Mouse (Mus musculus) right cerebral cortex, adult 2 months (tissue): ENCODE measurements around the gene Cpsf7.
A peak's percentile ranks its signal among the peaks of the same experiment; 100 is the strongest.
"Not testable (repeated sequence)": the region's sequence is repeated elsewhere in the genome, so short reads cannot be mapped to it uniquely, and the experiment has no call there.

Experiments
- DNase-seq, 2 experiments: peaks; one replicate each; pipeline ENCODE4 v3.0.0; 2021 to 2022; ENCODE audit warnings: low spot score in 2 of 2

The Cpsf7 gene

GRCm38 (mm10) chr19:10525106-10525901, at the start of gene Cpsf7:
TSS of gene Cpsf7 (plus strand) at chr19:10525266.
- peak; percentile 87 to 89 for DNase-seq

- no peak for DNase-seq
Observed at GRCm38 (mm10) chr19:10479541-10479940, 45.5 kb upstream of the Cpsf7 start.

GRCm38 (mm10) chr19:10482703-10483102, 42.4 kb upstream of the Cpsf7 start, which contains the start of gene Ppp1r32:
TSS of gene Ppp1r32 (minus strand) at chr19:10482928.
- no peak for DNase-seq

DNA sequence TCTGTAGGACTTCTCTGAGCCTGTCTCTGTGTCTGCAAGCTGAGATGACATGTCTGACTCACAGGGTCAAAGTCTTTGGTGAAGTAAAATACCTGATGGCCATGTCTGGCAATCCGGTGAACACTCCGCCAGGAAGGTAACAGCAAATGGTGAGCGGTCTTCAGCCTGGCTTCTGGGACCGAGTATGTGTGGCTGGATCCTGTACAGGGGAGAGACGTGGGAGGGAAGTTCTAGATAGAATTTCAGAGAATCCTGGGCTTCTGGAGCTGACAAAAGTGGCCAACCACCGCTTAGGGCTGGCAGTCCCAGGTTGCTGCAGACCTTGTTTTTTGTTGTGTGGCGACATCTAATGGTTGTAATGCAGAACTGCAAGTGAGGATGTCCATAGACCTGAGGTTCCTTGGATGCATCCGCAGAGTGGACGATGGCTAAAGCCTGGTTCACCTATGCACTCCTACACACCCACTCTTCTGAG, 38.8 kb upstream of the Cpsf7 start:
- DNase-seq = peak; percentile 72 to 80

DNA sequence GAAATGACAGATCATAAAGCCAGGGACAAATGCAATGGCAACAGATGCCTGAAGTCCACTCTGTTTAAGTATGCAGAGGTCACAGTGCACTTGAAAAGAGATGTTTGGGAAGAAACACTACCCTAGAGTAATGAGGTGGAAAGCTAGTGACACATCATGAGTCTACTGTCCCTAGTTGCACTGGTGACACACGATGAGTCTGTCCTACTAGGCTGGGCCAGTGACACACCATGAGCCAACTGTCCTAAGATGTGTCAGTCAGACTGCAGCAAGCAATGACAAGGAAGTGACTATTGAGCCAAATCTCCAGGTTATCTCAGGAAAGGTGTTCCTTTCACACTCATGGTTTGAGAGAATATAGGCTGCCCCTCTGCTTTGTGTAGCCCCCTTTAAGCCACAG, 29.4 kb upstream of the Cpsf7 start:
- DNase-seq = no peak

DNA sequence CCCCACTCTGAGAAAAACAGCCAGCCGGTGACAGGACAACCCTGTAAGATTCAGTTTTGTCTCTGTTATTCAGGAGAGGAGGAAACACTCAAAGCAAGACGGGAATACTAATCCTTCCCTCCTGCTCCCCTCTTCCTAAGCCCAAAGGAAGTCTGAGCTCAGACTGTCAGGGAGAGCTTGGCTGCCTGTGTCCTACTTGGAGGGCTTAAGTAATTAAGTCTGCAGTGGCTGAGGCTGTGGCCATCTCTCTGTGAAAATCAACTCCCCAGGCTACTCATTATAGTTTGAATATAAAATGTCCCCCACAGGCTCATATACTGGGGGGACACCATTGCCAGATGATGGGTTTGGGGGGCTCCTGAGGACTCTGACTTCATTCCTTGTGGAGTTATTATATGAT, 28.1 kb upstream of the Cpsf7 start:
- DNase-seq = no peak

- peak in 1 of 2 experiments; percentile 49 for DNase-seq
Observed at GRCm38 (mm10) chr19:10497512-10498160, 27.4 kb upstream of the Cpsf7 start.

GRCm38 (mm10) chr19:10500581-10500980, 24.5 kb upstream of the Cpsf7 start:
- DNase-seq = no peak

DNA sequence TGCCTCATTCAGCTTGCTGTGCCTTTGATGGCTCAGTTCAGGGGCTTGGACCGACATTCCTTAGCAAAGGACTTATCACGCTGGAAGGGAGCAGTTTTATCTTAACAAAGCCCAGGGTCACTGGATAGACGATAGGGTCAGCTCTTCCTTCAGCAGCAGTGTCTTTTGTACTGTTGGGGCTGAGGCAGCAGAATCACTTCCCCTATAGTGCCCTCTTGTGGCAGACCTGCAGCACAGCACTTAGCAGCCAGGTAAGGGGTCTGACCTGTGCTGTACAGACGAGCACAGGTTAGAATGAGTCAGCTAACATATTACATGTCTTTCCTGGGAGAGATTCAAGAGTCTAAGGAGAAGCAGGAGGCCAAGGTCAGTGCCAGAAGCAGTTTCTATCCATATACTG, 22.5 kb upstream of the Cpsf7 start:
- DNase-seq = peak in 1 of 2 experiments; percentile 43

GRCm38 (mm10) chr19:10510759-10511330, 14.2 kb upstream of the Cpsf7 start:
- DNase-seq = no peak

DNA sequence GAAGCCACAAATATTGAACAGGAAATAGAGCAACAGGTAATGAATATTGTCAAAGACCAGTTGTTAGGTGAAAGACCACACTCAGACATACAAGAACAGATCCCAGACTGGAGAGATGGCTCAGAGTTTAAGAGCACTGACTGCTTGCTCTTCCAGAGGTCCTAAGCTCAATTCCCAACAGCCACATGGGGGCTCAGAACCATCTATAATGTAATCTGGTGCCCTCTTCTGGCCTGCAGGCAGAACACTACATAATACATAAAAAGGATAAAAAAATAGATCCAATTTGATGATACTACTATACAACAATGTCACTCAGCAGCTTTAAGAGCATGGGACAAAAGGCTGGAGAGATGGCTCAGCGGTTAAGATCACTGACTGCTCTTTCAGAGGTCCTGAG, 4.7 kb upstream of the Cpsf7 start:
- no peak for DNase-seq

GRCm38 (mm10) chr19:10521926-10522325, 3.1 kb upstream of the Cpsf7 start:
- DNase-seq = no peak

GRCm38 (mm10) chr19:10523483-10524080, 1.5 kb upstream of the Cpsf7 start:
- DNase-seq = no peak

GRCm38 (mm10) chr19:10524784-10525105, 321 bp upstream of the Cpsf7 start:
- no peak for DNase-seq

DNA sequence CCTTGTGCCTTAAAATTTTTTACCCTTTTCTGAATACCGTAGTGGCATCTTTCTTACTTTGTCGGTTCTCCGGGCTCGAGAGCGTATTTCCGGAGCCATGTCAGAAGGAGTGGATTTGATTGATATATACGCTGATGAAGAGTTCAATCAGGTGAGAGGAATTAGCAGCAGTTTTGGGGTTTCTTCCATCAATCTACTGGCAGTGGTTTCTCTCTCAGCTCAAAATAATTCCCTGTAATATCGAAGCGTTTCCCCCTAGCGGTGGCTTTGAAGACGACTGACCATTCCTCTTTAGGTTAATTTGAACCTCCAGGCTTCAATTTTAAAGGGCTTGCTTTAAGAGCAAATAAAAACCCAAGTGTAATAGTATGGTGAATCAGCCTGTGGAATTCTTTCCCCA, 844 bp downstream of the Cpsf7 start, which contains the start of gene Sdhaf2:
Gene Sdhaf2 (minus strand): TSS at position 233 of the 400 bp plus-strand sequence.
- peak; percentile 49 to 50 for DNase-seq

DNA sequence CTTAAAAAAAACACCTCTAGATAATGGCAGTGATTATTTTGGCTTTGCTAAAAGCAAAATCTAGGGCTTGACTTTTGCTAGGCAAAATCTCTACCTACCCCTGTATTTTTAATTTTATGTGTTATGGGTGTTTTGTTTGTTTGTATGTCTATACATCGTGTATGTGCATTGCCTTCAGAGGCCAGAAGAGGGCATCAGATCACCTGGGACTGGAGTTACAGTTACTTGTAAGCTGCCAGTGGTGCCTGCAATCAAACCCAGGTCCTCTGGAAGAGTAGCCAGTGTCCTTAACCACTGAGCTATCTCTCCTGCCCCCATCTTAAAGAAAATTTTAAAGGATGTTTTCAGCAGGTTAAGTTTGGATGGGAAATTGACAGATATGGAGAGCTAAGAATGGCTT, 5.0 kb downstream of the Cpsf7 start:
- DNase-seq = no peak

DNA sequence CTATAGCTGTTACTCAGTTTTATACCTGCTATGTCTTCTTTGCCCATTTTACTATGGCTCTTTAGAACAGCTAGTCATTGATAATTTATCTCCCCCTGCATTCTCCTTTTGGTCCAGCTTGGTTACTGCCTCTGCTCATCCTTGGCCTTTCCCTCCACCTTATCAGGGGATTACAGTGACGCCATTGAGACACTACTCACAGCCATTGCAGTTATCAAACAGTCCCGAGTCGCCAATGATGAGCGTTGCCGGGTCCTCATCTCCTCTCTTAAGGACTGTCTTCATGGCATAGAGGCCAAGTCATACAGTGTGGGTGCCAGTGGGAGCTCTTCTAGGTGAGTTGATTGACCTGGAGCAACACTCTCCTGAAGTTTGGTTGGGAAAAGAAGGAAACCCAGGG, 14.4 kb downstream of the Cpsf7 start:
- DNase-seq = no peak

DNA sequence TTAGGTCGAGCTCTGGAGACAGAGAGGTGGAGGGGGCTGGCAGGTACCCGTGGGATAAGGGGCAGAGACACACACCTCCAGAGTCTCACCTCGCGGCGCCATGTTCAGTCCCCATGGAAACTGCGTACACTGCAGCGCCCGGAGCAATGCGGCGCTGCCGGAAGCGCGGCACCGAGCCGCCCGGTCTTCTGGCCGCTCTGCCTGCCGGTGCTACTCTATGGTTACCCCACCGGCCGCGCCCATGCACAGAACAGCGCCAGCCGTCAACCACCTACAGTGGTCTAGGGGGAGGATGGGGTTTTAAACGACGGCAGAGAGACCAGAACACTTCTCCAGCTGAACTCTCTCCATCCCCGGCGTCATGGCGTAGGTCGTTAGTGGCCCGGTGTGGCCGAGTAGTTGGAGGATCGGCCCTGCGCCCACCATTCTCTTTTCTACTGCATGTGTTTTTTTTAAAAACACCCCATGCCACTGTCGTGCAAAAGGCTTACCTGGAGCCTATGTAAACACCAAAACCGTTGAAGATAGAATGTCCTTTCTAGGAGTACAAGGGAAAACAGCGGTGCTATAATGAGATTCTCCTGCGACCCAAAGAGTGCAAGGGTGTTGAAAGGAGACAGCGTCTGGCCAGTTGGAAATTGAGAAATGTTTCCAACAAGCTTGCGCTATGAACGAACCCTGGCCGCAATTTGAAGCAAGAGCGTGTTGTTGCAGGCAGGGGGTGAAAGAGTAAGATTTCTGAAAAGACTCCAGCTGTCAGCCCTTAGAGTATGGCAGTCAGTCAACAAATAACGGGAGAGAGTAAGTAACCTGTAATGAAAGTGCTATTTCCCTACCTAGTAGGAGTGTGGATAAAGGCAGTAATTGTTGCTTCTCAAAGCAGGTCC, 30.8 kb downstream of the Cpsf7 start, which contains the start of gene Tmem216:
Gene Tmem216 (minus strand): TSS at position 615 of the 887 bp plus-strand sequence.
- peak; percentile 80 to 88 for DNase-seq

DNA sequence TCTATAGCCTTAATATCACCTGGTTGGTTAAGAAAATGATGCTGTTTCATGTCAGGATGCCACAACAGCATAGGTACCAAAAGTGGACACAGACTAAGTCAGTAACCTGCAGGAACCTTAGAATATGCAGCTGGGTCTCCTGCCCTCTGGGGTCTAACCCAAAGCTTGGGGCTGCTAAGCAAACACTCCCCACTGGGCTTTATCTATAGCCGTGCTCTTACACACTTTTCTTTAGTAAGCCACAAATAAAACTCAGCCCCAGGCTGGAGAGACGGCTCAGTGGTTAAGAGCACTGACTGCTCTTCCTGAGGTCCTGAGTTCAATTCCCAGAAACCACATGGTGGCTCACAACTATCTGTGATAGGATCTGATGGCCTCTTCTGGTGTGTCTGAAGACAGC, 31.9 kb downstream of the Cpsf7 start:
- DNase-seq = no peak

DNA sequence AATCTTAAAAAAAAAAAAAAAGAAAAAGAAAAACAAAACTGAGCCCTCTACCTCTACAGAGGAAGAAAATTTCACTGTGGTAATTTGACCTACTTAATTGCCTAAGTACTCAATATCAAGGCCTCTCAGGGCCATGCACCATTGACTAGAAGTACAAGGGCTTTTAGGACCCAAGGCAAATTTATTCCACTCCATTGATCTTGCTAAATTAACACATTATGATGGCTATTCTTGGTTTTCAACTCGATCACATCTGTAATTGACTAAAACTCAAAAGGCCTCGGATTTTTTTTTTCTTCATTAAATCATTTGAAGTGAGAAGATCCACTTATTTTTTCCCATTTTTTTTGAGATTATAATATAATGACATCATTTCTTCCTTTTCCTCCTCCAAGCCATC, 32.4 kb downstream of the Cpsf7 start:
- DNase-seq = no peak

DNA sequence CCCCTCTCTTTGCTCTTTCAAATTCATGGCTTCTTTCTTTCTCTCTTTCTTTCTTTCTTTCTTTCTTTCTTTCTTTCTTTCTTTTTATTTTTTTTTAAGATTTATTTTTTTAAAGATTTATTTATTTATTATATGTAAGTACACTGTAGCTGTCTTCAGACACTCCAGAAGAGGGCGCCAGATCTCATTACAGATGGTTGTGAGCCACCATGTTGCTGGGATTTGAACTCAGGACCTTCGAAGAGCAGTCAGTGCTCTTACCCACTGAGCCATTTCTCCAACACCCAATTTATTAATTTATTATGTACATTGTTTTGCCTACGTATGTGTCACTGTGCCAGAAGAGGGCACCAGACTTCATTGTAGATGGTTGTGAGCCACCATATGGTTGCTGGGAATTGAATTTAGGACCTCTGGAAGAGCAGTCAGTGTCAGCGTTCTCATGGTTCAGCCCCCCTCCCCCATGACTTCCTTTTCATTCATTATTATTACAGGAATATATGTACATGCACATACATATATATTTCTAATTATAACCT, 32.8 kb downstream of the Cpsf7 start:
- not testable (repeated sequence) for DNase-seq
